Mouse (Mus musculus): ENCODE data around the gene Fgd6.

DNA sequence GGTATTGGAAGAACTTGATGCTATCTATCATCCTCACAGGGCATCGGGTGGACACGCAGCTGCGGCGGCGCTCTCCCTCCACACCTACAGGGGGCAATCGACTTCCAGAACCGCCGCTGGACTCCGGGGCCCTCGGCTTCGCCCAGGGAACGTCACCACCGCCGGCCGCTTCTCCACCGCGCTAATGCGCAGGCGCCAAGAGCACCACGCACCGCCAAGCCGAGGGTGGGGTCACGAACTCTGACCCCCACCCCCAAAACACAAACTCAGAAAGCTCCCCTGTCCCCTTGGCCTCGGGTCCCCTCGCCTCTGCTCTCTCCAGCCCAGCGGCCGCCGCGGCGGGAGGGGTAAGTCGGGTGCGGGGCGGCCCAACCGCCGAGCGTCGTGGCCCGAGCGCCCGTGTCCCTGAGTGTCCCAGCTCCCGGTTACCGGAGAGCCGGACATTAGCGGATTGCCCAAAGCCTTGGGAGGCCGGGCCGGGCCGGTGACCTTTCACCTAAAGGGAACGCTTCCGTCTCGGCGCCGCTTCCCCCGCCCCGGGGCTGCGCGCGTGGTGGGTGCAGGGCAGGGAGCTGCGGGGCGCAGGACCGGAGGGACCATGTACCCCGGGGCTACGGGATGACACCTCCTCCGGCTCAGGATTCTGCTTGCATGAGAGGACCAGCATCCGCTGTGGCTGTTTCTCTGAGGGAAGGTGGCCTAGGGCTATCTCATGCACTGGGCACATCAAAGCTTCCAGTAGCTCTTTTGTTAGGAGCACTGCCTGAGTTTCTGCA, 112.1 kb downstream of the Fgd6 start, which contains the start of gene Nr2c1:
- no peak for TF ChIP-seq CTCF (IDR thresholded peaks at IDR 0.05; ENCODE audit: low read depth, low read length)
- no peak for TF ChIP-seq POLR2AphosphoS5 (IDR thresholded peaks at IDR 0.05; ENCODE audit: insufficient replicate concordance, low read depth, low read length)
- no peak for TF ChIP-seq TAL1 (conservative IDR thresholded peaks at IDR 0.05; ENCODE audit: low read depth, low read length)
- no peak for TF ChIP-seq GATA2 (IDR thresholded peaks at IDR 0.05; ENCODE audit: borderline replicate concordance, low read depth, low read length)
- no peak for TF ChIP-seq GATA1 (IDR thresholded peaks at IDR 0.05; ENCODE audit: borderline replicate concordance, low read length)

All from G1E (cell line).